Mouse (Mus musculus): ENCODE results near the gene Sox5.

The Sox5 gene

DNA sequence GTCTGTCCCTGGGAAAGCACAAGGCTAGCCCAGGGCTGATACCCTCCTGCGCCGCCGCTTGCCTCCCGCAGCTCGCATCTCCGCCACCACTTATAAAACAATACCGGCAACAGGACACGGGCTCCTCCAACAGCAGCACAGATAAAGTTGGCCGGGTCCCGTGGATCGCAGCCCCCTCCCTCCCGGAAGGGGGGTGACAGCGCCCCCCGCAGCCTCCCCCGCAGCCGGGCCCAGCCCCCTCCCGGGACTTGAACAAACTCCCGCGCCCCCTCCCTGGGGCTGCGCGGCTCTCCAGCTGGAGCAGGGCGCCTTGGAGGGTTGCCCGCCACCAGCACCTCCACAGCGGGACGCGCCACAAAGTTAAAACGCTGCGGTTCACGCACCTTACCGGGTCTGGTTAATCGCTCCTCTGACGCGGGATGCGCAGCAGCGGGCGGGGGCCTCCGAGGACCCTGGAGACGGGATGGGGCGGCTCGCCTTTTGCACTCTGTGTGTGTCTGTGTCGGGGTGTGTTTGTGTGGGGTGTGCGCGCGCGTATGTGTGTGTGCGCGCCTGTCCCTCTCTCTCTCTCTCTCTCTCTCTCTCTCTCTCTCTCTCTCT, at the start of gene Sox5:
Gene Sox5 (minus strand): TSS at position 547 of the 600 bp plus-strand sequence.
- CTCF ChIA-PET = no interaction called here

DNA sequence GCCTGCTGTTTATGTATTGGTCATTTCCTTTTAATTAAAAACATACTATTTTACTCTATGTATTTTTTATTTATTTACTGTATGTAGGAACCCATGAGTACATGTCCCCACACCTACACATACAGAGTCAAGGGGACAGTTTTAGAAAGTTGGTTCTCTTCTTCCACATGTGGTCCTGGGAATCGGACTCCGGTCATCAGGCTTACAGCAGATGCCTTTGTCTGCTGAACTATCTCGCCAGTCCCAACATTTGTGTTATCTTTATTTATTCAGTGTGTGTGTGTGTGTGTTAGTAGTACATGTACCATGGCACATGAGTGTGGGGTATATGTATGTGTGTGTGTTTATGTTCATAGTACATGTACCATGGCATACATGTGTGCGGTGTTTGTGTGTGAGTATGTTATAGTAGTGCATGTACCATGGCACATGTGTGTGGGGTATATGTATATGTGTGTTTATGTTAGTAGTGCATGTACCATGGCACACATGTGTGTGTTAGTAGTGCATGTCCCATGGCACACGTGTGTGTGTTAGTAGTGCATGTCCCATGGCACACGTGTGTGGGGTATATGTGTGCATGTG, 43.3 kb upstream of the Sox5 start:
- CTCF ChIA-PET = no interaction called here

DNA sequence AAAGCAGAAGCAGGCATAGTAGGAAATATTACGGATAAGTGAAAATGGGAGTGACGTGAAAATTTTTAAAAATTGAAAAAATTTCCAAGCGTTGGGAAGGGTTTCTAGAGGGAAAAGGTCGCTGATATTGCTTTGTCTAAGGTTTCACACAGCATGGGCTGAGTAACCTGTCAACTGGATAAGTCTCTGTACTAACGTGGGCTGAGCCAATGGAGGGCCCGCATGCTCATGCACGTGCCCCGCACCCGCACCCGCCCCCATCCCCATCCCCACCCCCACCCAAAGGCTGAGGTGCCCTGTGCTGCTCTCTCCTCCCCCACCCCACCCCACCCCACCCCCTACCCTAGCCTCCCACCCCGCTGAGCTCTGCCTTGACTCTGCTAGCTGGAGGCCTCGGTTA, 42.4 kb upstream of the Sox5 start:
- CTCF ChIA-PET = no interaction called here

DNA sequence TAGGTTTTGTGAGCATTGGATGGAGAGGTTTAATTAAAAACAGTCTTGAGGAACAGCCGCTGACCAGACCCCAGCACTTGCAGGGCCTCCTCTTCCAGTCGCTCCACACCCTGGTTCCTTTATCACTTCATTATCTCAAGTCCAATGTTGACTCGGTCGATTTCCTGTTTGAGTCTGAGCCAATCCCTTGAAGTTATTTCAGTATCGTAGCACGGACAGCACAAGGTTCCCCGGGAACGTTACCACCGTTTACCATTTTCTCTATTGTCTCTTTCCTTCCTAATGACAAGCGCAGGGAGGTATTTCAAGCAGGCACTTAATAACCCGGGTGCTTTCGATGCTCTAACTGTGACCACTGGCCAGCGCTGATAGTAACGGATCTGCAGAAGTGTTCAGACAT, 40.8 kb upstream of the Sox5 start:
- CTCF ChIA-PET = no interaction called here

DNA sequence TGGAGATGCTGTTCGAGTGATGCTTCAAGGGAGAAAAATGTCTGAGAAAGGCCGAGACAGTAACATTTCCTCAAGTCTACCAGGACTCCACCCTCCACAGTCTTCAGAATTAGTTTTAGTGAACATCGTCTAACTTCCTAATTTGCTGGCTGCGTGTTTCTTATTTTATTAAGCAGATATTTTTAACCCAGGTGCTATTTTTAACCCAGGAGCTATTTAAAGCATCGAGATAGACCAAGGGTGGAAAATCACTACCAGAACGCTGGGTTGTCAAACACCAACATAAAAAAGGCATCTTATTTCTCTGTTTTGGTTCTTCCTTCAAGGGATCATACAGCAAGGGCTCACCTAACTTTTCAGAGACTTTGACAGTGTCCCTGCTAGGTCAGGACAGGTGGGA, 39.2 kb upstream of the Sox5 start:
- CTCF ChIA-PET = interaction anchor here (0.6 kb wide), 1 partner anchor 1589 kb away, joined by 3 read pairs; no protein-coding TSS in a partner anchor

DNA sequence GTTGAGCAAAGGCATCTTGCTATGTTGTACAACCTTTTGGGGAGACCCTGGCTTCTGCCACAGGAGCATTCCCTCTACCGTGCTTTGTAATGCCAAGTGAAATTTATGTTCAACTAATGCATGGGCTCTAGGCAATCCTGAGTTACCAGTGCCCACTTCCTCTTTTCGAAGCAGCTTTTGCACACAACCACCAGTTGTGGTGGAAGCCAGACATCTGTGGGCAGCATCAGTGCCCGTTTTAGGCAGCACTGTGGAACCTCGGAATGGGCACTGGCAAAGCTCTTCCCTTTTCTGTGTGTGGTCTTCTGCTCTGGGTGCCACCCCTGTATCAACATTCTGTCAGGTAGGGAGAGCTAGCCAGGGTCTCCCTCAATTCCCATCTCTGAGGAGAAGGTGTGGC, 36.2 kb upstream of the Sox5 start:
- CTCF ChIA-PET = no interaction called here

DNA sequence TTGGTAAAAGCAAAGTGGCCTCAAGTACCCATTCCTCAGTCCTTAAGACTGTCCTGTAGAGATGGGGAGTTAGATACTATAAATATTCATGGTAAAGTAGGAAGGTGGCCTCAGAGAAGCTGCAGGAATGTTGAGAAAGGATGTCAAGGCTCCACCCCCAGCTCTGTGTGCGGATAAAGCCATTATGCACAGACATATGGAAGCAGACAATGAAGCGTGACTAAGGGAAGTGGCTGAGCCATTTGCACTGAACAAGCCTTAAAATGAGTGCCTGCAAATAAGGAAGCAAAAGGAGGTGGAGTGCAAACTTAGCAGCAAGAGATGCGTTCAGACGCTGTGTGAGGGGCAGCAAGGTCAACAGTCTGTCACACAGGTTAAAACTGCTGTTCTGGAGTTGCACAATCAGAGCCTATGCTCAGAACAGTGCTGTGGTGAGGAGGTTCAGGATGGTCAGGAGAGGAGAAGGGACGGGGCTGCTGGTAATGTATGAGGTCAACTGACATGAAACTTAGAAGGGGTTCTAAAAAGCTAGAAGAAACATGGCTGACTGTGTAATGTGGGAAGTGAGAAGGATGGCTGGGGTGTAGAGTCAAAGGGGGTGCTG, 35.7 kb upstream of the Sox5 start:
- CTCF ChIA-PET = no interaction called here

DNA sequence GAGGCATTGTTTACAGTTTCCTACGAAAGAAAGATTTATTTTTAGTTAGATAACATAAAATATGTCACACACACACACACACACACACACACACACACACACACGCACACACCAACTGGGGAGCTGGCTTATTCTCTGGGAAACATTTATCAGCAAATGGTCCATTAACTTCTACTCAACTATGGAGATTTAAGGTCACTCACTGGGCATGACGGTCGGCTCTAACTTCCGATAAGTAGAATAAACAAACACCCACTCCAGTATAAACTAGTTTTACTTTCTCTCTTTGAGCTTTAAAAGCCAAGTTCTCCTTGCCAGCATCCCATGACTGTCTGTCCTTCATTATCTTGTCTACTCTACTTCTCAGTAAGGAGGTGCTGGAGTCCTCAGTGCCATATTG, 33.8 kb upstream of the Sox5 start:
- CTCF ChIA-PET = interaction anchor here (0.6 kb wide), 1 partner anchor 33 kb away, joined by 7 read pairs; no protein-coding TSS in a partner anchor

DNA sequence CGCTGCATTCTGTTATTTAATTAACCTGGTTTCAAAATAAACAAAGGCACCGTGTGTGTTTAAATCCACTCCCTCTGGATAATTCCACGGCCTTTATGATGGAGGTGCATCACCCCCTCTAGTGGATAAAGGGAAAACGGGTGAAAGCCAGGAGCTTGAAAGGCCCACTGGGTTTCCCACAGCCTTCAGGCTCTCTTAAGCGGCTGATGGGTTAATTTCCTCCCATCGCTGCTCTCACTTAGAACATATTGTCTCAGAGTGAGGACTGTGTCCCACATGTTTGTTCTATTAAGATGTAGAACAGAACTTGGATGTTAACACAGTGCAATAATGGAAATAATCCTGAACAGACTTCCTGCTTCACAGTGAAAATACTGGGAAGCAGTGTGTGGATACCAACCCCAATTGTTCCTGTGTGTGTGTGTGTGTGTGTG, 33.2 kb upstream of the Sox5 start:
- CTCF ChIA-PET = interaction anchor here (0.6 kb wide), 1 partner anchor 32 kb away, joined by 7 read pairs; no protein-coding TSS in a partner anchor

DNA sequence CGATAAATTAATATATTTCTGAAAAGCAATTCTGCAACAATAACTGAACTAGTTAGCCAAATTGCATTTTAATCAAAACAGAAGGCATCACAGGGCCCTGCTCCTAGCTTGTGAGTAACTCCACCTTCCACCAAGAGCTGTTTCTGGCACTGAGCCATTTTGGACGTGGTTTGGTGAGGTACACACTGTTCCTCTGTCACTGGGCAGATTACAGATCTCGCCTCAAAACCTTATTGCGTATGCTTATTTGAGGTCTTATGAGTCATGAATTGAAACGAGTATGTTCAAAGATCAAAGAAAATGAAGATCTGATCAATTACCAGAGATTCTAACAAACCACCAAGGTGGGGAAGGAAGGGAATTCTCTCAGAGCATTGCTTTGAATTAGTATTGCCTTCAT, 22.5 kb upstream of the Sox5 start:
- CTCF ChIA-PET = no interaction called here

DNA sequence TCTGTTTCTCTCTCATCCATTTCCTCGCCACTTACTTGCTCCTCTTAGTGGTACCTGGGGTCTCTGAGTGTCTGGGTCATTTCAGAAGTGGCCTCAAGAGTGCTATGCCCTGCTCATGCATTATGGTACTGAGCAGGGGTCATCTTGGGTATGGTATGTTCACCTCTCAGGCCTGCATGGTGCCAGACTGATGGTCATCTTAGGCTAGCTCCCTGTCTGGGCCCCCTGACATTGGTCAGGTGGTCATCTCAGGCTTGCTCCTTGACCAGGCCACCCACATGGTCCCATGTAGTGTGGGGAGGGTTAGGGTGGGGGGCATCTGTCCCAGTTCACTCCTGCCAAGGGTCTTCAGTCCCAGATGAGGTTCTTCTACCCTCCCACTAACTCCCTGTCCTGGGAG, 21.3 kb upstream of the Sox5 start:
- CTCF ChIA-PET = no interaction called here

DNA sequence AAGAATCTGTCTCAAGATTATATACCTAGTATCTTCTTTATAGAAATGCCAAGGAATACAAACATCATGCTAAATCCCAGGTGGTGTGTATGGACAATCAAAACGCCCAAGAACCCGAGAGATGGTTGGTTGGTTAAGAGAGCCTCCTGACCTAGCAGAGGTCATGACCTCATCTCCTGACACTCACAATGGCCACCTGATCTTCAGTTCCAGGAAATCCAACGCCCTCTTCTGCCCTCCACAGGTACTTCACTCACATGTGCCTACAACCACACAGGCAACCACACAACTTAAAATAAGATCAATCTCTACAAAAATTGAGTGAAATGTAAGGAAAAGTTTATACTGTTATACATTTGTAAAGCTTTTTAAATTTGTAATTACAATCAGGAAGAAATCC, 12.6 kb upstream of the Sox5 start:
- CTCF ChIA-PET = interaction anchor here (0.6 kb wide), 1 partner anchor 324 kb away, joined by 3 read pairs; no protein-coding TSS in a partner anchor

DNA sequence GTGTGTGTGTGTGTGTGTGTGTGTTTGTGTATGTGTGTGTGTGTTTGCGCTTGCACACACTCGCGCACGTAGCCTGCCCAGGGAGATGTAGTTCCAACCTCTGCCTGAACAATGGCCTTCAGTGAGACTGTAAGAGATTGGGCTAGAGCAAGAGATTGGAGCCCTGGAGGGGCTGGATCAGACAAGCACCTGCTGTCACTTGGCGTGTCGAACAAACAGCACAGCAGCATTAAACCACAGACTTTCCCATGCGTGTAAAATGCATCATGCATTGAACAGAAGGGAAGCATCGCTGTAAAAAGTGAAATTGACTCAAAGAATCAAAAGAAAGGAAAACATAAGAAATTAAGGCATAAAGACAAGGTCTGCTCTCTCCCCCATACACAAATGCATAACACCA, 11.1 kb upstream of the Sox5 start:
- CTCF ChIA-PET = interaction anchor here (0.6 to 0.7 kb wide), 2 partner anchors 507 to 1902 kb away, joined by 4 to 5 read pairs; no protein-coding TSS in a partner anchor

DNA sequence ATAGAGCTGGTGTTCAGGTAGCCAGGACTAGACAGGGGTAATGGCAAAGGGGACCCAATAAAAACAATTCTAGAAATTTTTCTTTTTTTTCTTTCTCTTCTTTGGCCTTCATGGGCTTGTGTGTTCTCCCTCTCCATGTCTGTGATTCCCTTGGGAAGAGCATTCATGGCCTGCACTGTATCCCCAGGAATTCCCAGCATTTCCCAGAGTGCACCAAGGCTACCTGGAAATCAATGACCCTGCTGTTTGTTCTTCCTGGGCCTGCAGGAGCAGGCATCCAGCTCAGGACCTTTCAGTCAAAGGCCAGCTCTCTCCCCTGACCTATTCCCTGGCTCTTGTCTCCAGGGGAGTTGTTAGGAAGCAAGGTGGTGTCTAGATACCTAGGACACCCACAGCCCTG, 1.5 kb upstream of the Sox5 start:
- CTCF ChIA-PET = interaction anchor here (0.6 to 0.9 kb wide), 2 partner anchors 32 to 151 kb away, joined by 7 to 9 read pairs; no protein-coding TSS in a partner anchor

DNA sequence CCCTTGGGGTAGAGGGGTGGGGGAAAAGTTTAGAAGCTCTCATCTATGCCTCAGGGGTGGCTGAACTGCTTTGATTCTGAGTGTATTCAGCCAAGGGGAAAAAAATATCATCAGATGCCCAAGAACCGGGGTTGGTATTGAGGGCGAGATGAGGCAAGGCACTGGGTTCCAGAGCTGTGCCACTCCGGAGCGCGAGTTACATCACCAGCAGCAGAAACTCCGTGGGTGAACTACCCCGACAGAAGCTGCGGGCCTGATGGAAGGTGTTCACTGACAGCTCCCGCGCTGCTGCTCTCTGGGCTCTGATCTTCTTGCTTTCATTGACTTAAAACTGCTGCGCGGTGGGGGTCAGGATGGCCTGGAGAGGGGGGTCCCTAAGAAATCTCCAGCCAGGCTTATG, 1.1 kb upstream of the Sox5 start:
- CTCF ChIA-PET = interaction anchor here (0.6 kb wide), 1 partner anchor 32 kb away, joined by 7 read pairs; no protein-coding TSS in a partner anchor

DNA sequence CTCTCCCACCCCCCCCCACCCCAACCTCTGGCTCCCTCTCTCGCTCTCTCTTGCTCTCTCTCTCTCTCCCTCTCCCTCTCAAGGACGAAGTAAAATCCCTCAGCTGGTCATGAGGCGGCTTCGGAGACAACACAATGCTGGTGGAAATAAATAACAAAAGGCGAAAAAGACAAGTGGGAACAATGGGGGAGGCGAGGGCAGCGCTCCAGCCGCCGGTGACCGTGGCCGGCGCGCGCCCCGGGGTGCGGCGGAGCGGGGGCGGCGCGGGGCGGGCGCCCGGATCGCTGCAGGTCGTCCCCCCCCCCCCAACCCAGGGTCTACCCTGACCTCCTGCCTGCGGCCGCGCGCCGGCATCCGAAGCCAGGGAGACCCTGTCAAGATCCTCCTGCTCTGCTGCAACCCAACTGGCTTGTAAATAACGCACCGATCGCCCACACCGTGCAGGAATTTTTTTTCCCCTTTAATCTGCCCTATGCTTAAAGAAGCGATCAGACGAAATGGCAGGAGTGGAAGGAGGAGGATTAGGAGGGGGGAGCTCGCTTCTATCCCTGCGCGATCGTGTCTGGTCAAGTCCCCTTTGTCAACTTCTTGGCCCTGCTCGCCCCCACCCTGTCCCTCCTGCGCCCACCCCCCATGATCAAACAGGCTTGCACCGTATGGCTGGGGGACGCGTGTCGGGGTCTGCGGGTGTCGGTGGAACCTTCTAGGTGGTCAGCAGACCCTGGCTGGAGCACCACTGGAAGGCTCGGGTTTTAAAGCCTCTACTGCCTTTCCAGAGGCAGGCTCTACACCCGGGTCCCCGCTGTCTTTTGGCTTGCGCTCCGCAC, 467 bp upstream of the Sox5 start:
- CTCF ChIA-PET = no interaction called here

DNA sequence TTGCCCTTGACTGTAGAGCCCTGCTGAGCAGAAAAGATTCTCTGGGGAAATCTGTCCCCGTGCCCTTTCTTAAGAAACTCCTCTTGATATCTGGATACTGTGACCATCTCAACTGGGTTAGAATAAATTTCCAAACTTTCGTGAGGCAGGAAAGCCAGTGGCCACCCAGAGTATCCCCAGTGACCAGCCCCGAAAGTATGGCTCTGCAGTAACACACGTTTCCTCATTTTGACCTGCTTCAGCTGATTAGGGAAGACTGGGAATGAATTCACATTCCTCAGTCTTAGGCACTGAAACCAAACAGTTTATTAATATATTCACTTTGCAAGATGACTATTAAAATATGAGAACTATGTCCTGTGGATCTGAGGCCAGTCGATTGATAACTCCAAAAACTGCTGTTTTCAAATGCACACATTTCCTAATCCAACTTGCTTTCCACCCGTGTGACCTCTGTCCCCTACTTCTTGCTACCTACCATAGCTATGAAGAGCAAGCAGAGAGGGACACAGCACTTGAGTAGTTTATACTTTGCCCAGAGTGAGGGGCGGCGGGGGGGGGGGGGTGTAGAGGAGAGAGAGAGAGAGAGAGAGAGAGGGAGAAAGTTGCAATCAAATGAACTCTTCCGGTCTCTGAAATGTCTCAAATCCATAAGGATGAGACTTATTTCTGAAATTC, 1.0 kb downstream of the Sox5 start:
- CTCF ChIA-PET = no interaction called here

DNA sequence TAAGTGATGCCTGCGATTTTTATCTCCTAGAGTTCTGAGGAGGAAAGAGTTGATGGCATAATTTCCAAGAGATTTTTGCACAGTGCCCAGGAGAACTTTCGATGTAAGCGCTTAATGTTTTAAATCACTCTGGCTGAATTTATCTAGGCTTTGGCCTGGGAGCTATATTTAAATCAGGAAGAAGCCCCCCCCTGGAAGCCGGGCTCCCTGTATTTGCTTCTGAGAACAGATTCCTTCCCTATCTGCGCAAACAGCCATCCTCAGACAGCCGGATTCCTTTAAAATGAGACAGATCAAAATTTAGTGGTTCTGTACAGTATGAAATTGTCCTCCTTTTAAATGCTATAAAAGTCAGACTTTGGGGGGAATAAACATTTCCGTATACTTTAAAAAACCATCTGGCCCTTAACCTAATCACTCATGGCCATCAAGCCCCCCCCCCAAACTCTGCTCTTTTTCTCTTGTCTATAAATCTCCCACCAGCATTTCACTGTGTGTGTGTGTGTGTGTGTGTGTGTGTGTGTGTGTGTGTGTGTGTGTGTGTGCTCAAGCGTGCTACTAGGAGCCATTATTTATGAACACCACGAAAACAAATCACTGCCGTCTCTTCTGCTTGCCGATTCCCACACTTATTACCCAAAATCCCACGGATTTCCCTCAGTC, 1.7 kb downstream of the Sox5 start:
- CTCF ChIA-PET = no interaction called here

DNA sequence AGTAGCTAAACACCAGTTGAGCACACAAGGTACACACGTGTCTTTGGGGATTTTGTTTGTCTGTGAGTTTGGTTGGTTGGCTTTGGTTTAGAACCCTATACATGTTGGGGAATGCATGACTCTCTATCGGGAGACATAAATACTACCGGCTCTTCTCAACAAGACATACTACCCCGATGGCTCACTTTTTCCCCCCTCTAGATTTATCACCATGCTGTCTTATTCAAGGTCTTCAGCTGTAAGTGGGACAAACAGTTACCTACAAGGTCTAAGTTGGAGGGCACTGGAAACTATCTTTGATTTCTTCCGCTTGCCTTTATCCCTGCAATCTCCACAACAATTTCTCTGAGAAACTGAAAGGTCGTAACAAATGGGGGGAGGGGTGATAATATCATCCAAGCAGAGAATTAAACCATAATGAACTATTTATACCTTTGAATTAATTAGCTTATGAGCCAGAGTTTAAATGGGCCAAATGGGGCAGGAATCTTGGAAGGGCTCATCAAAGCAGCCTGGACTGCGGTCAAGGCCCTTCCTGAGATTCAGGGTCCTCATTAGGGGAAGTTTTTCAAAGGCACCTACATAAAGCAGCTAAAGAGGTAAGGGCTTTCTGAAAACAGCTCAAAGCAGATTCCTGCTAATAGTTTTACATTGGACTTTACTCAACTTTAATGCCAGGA, 4.3 kb downstream of the Sox5 start:
- CTCF ChIA-PET = no interaction called here

DNA sequence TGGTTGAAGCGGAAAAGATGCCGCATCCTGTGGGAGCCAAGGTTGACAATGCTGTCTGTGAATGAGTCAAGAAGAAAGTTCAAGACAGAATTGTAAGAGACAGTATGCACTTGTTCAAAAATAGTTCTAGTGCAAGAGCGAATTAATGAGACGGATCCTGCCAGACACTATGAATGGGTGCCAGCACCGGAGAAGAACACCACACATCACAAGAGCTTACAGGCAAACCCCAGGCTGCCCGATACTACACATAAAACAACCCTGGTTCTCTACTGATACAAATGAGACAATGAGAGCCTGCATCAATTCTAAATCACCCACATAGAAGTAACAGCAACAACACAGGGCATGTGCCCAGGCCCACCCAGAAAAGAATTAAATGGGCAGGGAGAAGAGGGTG, 8.0 kb downstream of the Sox5 start:
- CTCF ChIA-PET = no interaction called here

DNA sequence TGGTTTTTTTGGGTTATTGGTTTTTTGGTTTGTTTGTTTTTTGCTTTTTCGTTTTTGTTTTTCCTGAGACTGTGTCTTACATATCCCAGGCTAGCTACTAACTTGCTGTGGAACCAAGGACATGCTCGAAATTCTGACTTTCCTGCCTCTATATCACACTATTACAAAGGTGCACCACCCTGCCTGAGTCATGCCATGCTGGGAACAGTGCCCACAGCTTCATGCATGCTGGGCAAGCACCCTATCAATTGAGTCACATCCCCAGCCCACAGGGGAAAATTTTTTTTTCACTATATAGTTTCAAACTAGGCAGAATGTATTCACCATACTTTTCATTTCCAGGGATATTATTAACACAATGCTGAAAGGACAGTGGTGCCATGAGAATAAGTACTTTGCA, 8.8 kb downstream of the Sox5 start:
- CTCF ChIA-PET = no interaction called here
